Mouse (Mus musculus) liver, postnatal 0 days (tissue): Measurements from ENCODE around the gene Slc19a3.

Experiments
- CTCF ChIP-seq: sonication (generic); IDR thresholded peaks from 2 replicates; pipeline ENCODE4 v1.5.1; 2016; ENCODE audit warnings: antibody characterized with exemption, low read depth
- EP300 ChIP-seq: IDR thresholded peaks from 2 replicates; pipeline ENCODE4 v1.6.1; 2016; ENCODE audit warnings: antibody characterized with exemption, low read depth, mild to moderate bottlenecking

GRCm38 (mm10) chr1:83032508-83032907, 5.7 kb downstream of the Slc19a3 start:
- TF ChIP-seq EP300 (no peak), CTCF (no peak)
